Comparison of ENCODE assay signal across 9 mouse cellular contexts in the genomic region with DNA sequence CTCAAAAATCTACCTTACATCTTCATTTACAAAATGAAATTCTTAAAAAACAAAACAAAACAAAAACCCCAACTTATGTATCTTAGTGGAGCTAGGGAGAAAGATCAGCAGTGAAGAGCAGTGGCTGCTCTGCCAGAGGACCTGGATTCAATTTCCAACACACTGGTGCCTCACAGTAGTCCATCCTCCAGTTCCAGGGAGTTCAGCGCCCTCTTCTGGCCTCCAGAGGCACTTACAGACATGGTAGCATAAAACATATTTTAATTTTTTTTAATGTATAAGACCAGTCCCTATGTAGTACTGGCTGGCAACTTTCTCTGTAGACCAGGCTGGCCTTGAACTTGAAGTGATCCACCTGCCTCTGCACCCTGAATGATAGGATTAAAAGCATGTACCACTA. TPM values are rescaled to one million over a fixed set of nuclear protein-coding genes. Genes with fewer than 3 reads are reported as not detected.
A peak's percentile ranks its signal among the peaks of the same experiment; 100 is the strongest.
DNase-seq lines count a peak whose midpoint lies in the region; ATAC-seq and TF ChIP-seq lines count a peak whose summit lies in the region.
"Had no signal": no experiment of that assay in that cellular context is flagged by ENCODE, and none has a peak within 500 bp of the region (broad histone marks: within the 10 kb centered on the region; RNA-seq: fewer than 3 reads in every experiment).

No protein-coding gene starts in this region.

- no peaks in the 10 kb centered on the region for H3K9me3 ChIP-seq in kidney, embryonic 14.5 days (ENCODE audit: control insufficient read depth, low read length)
- H3K9me3 ChIP-seq: limb, embryonic 15.5 days had no signal

- peak; percentile 43; the same call in 1 of the 2 replicates for TF ChIP-seq CTCF in bone marrow macrophage, adult 2 months (IDR thresholded peaks at IDR 0.05; ENCODE audit: low read depth, low read length)

- H3K36me3 ChIP-seq in kidney, embryonic 14.5 days (ENCODE audit: control insufficient read depth, insufficient read depth, low read length): peaks cover 58% of the 10 kb centered on the region

- no peaks in the 10 kb centered on the region for H3K4me1 ChIP-seq in kidney, embryonic 14.5 days (ENCODE audit: control insufficient read depth, insufficient read depth, low read length)
- no peaks in the 10 kb centered on the region for H3K4me1 ChIP-seq in bone marrow macrophage, adult 2 months (ENCODE audit: control insufficient read depth, insufficient read depth, low read length)

- no peak overlapping the region for H3K4me2 ChIP-seq in kidney, embryonic 14.5 days (replicated peaks; ENCODE audit: low read depth, low read length)
- H3K4me2 ChIP-seq: limb, embryonic 15.5 days had no signal

- WGBS in kidney, embryonic 14.5 days: 26% methylated on average over 1 of the region's 1 CpGs

- TF ChIP-seq POLR2A in bone marrow macrophage, adult 2 months (IDR thresholded peaks at IDR 0.05; ENCODE audit: borderline replicate concordance, low read depth, low read length): no peak

- peak; percentile 56 for DNase-seq in kidney, postnatal 25 days
- peak; percentile 64 for DNase-seq in ES-CJ7 (ENCODE audit: low read depth, low spot score)
- peak; percentile 41 for DNase-seq in lung, postnatal 10 days
- DNase-seq in right cerebral cortex, postnatal 4 days: no peak
- DNase-seq: cerebellum, adult 8-10 months had no signal

- H3K27ac ChIP-seq in kidney, embryonic 14.5 days (ENCODE audit: low read depth, low read length): no peak overlapping the region
- no peak overlapping the region for H3K27ac ChIP-seq in bone marrow macrophage, adult 2 months (ENCODE audit: insufficient read depth, low read depth, low read length)
- H3K27ac ChIP-seq: limb, embryonic 15.5 days had no signal

- H3K27me3 ChIP-seq in kidney, embryonic 14.5 days (ENCODE audit: control insufficient read depth, insufficient read depth, low read length): no peaks in the 10 kb centered on the region
- H3K27me3 ChIP-seq: limb, embryonic 15.5 days had no signal

- H3K4me3 ChIP-seq in kidney, embryonic 14.5 days (ENCODE audit: low read length): no peak overlapping the region
- H3K4me3 ChIP-seq in bone marrow macrophage, adult 2 months (ENCODE audit: insufficient read depth, low read length): no peak overlapping the region
- H3K4me3 ChIP-seq: limb, embryonic 15.5 days had no signal

- no peak overlapping the region for H3K9ac ChIP-seq in kidney, embryonic 14.5 days (ENCODE audit: low read depth, low read length)
- H3K9ac ChIP-seq: limb, embryonic 15.5 days had no signal

- ATAC-seq in kidney, embryonic 14.5 days (ENCODE audit: low FRiP score, low TSS enrichment): no peak
- ATAC-seq in inflammation-experienced regulatory T-cells, adult 6 months: no peak

RNA-seq across cellular contexts. Expression of a gene that starts 14.2 kb away (rescaled TPM):
- 68.2 and 111 TPM in 2 replicates for polyA plus RNA-seq in kidney, embryonic 14.5 days (2014; fragmentation: Nextera tagmentation; extraction: Ambion mirVana)
- polyA plus RNA-seq in bone marrow macrophage, adult 2 months (2012; ENCODE audit: insufficient read depth, insufficient read length, missing spikeins): 0.68 TPM in 1 of 2 replicates, not detected in the other
- polyA plus RNA-seq in inflammation-experienced regulatory T-cells, adult 6 months (2017; shearing (Covaris generic)): 1 to 10 TPM; 3.5 to 6.8 (median 3.6) TPM

RNA-seq across cellular contexts. Expression of a gene that starts 25.3 kb away (rescaled TPM):
- 15.8 and 20.6 TPM in 2 replicates for polyA plus RNA-seq in kidney, embryonic 14.5 days (2014; fragmentation: Nextera tagmentation; extraction: Ambion mirVana)
- polyA plus RNA-seq in bone marrow macrophage, adult 2 months (2012; ENCODE audit: insufficient read depth, insufficient read length, missing spikeins): 4.8 and 5.2 TPM in 2 replicates
- polyA plus RNA-seq in inflammation-experienced regulatory T-cells, adult 6 months (2017; shearing (Covaris generic)): 10 to 100 TPM in 2 of 3 experiments, 1 to 10 TPM in 1; 9.1 to 13.2 (median 11.3) TPM

RNA-seq across cellular contexts. Expression of a gene that starts 25.4 kb away (rescaled TPM):
- 23.1 and 28.1 TPM in 2 replicates for polyA plus RNA-seq in kidney, embryonic 14.5 days (2014; fragmentation: Nextera tagmentation; extraction: Ambion mirVana)
- polyA plus RNA-seq in bone marrow macrophage, adult 2 months (2012; ENCODE audit: insufficient read depth, insufficient read length, missing spikeins): 2.2 and 2.5 TPM in 2 replicates
- polyA plus RNA-seq in inflammation-experienced regulatory T-cells, adult 6 months (2017; shearing (Covaris generic)): 1 to 10 TPM; 2.7 to 3.6 (median 3.2) TPM

RNA-seq across cellular contexts. Expression of a gene that starts 32.2 kb away (rescaled TPM):
- polyA plus RNA-seq in kidney, embryonic 14.5 days (2014; fragmentation: Nextera tagmentation; extraction: Ambion mirVana): 1,650 and 2,291 TPM in 2 replicates
- polyA plus RNA-seq in bone marrow macrophage, adult 2 months (2012; ENCODE audit: insufficient read depth, insufficient read length, missing spikeins): 867 and 1,013 TPM in 2 replicates
- polyA plus RNA-seq in inflammation-experienced regulatory T-cells, adult 6 months (2017; shearing (Covaris generic)): 1,000 to 10,000 TPM; 2,768 to 4,435 (median 3,801) TPM

RNA-seq across cellular contexts. Expression of a gene that starts 37.1 kb away (rescaled TPM):
- polyA plus RNA-seq in kidney, embryonic 14.5 days (2014; fragmentation: Nextera tagmentation; extraction: Ambion mirVana): 128 and 156 TPM in 2 replicates
- 28.8 and 30.5 TPM in 2 replicates for polyA plus RNA-seq in bone marrow macrophage, adult 2 months (2012; ENCODE audit: insufficient read depth, insufficient read length, missing spikeins)
- 1 to 10 TPM in 1 of 3 experiments, not detected in 2; 1.4 TPM for polyA plus RNA-seq in inflammation-experienced regulatory T-cells, adult 6 months (2017; shearing (Covaris generic))
